Mouse (Mus musculus): ENCODE data around the gene Vwa1.
"Not testable (repeated sequence)": the region's sequence is repeated elsewhere in the genome, so short reads cannot be mapped to it uniquely, and the experiment has no call there.

Gene Vwa1

GRCm38 (mm10) chr4:155745136-155745535, 29.4 kb downstream of the Vwa1 start:
- no peak for DNase-seq (ENCODE audit: low read depth)

GRCm38 (mm10) chr4:155744474-155744873, 30.0 kb downstream of the Vwa1 start:
- DNase-seq (ENCODE audit: low read depth), result no peak

- DNase-seq (ENCODE audit: low read depth), result no peak
Observed at GRCm38 (mm10) chr4:155742684-155743083, 31.8 kb downstream of the Vwa1 start.

- not testable (repeated sequence) for DNase-seq (ENCODE audit: low read depth)
Observed at GRCm38 (mm10) chr4:155740681-155741080, 33.8 kb downstream of the Vwa1 start.

- no peak for DNase-seq (ENCODE audit: low read depth)
Observed at GRCm38 (mm10) chr4:155739741-155740636, 34.5 kb downstream of the Vwa1 start.

GRCm38 (mm10) chr4:155739152-155739551, 35.3 kb downstream of the Vwa1 start:
- DNase-seq (ENCODE audit: low read depth), result no peak

- DNase-seq (ENCODE audit: low read depth), result no peak
Observed at GRCm38 (mm10) chr4:155738262-155738661, 36.2 kb downstream of the Vwa1 start.

- no peak for DNase-seq (ENCODE audit: low read depth)
Observed at GRCm38 (mm10) chr4:155736421-155736820, 38.1 kb downstream of the Vwa1 start.

GRCm38 (mm10) chr4:155735788-155736187, 38.7 kb downstream of the Vwa1 start:
- no peak for DNase-seq (ENCODE audit: low read depth)

GRCm38 (mm10) chr4:155734951-155735702, 39.4 kb downstream of the Vwa1 start:
- DNase-seq (ENCODE audit: low read depth), result peak; percentile 72

- peak; percentile 91 for DNase-seq (ENCODE audit: low read depth)
Observed at GRCm38 (mm10) chr4:155734350-155734941, 40.1 kb downstream of the Vwa1 start, which contains the start of gene Tmem240. Tmem240 (plus strand) TSS chr4:155734800.

- DNase-seq (ENCODE audit: low read depth), result no peak
Observed at GRCm38 (mm10) chr4:155733267-155733666, 41.2 kb downstream of the Vwa1 start.

GRCm38 (mm10) chr4:155727993-155728392, 46.5 kb downstream of the Vwa1 start:
- DNase-seq (ENCODE audit: low read depth), result no peak

- DNase-seq (ENCODE audit: low read depth), result peak; percentile 48
Observed at GRCm38 (mm10) chr4:155721668-155722083, 52.8 kb downstream of the Vwa1 start.

All from NIH3T3 (cell line).